Mouse (Mus musculus) thymus, adult 2 months (tissue): ENCODE measurements around the gene Trnp1.

Experiments used
- CTCF ChIP-seq: fragments of 200-500 bp; IDR thresholded peaks from 2 replicates; pipeline ENCODE4 v1.5.1; 2012; ENCODE audit warnings: mild to moderate bottlenecking, control low read depth, low read length, moderate library complexity, borderline replicate concordance; ENCODE audit not compliant: control insufficient read depth, poor library complexity, insufficient read depth; ENCODE audit errors: extremely low read depth
- POLR2A ChIP-seq: fragments of 200-500 bp; IDR thresholded peaks from 2 replicates; pipeline ENCODE4 v1.6.1; 2012; ENCODE audit warnings: mild to moderate bottlenecking, low read length, control low read depth, moderate library complexity; ENCODE audit not compliant: control insufficient read depth, poor library complexity, insufficient read depth; ENCODE audit errors: extremely low read depth

GRCm38 (mm10) chr4:133458044-133458443 lies 40.3 kb downstream of the Trnp1 start:
- TF ChIP-seq POLR2A (no peak), CTCF (no peak; the same call in 1 of the 2 replicates)
